Mouse (Mus musculus) left cerebral cortex, postnatal 36 days (tissue): ENCODE results near the gene Fndc1. TPM values are rescaled to one million over a fixed set of nuclear protein-coding genes. Genes with fewer than 3 reads are reported as not detected.

Experiments used
- DNase-seq, 2 experiments: peaks; one replicate each; pipeline ENCODE4 v3.0.0; 2021 to 2022; ENCODE audit warnings: low spot score in 2 of 2, mixed read lengths in 1 of 2
- intact Hi-C: fragments of 180-260 bp; cut with DNase I; formaldehyde crosslinking; loops from one replicate; pipeline ENCODE4 v1.15.1; 2025
- total RNA-seq, 2 experiments: library from RNA; stranded (reverse); gene quantifications; 2 replicates each; pipeline ENCODE4 v1.2.3; 2021

Fndc1 gene
- 1 to 10 TPM; 4.4 to 7.3 TPM for total RNA-seq

- peak; percentile 28 to 52 for DNase-seq
- intact Hi-C loops = loop anchor here (2.0 to 10.0 kb wide), 2 partner anchors 172 to 382 kb away; no protein-coding TSS in a partner anchor
Observed at GRCm38 (mm10) chr17:7826819-7827515, at the start of gene Fndc1. Gene Fndc1 (minus strand): TSS chr17:7827302.

- intact Hi-C loops = no loop called here
- no peak for DNase-seq
Observed at GRCm38 (mm10) chr17:7876541-7876940, 49.4 kb upstream of the Fndc1 start.

GRCm38 (mm10) chr17:7875941-7876461 lies 48.9 kb upstream of the Fndc1 start:
- intact Hi-C loops = no loop called here
- no peak for DNase-seq

GRCm38 (mm10) chr17:7874776-7875531 lies 47.9 kb upstream of the Fndc1 start:
- DNase-seq = no peak
- intact Hi-C loops = no loop called here

- no peak for DNase-seq
- intact Hi-C loops = no loop called here
Observed at GRCm38 (mm10) chr17:7873382-7873781, 46.3 kb upstream of the Fndc1 start.

GRCm38 (mm10) chr17:7871800-7872199 lies 44.7 kb upstream of the Fndc1 start:
- peak; percentile 18 to 32 for DNase-seq
- intact Hi-C loops = no loop called here

GRCm38 (mm10) chr17:7870862-7871605 lies 43.9 kb upstream of the Fndc1 start:
- intact Hi-C loops = no loop called here
- DNase-seq = no peak

- DNase-seq = no peak
- intact Hi-C loops = loop anchor here (5.0 kb wide), 1 partner anchor 58 kb away; the partner anchor contains the start of gene Tagap
Observed at GRCm38 (mm10) chr17:7869114-7869513, 42.0 kb upstream of the Fndc1 start.

- intact Hi-C loops = loop anchor here (5.0 kb wide), 1 partner anchor 59 kb away; the partner anchor contains the start of gene Tagap
- DNase-seq = peak; percentile 62 to 66
Observed at GRCm38 (mm10) chr17:7868631-7869030, 41.5 kb upstream of the Fndc1 start.

GRCm38 (mm10) chr17:7864740-7865139 lies 37.6 kb upstream of the Fndc1 start:
- intact Hi-C loops = loop anchor here (5.0 kb wide), 1 partner anchor 63 kb away; the partner anchor contains the start of gene Tagap
- no peak for DNase-seq

- DNase-seq = peak in 1 of 2 experiments; percentile 50
- intact Hi-C loops = no loop called here
Observed at GRCm38 (mm10) chr17:7863745-7864144, 36.6 kb upstream of the Fndc1 start.

GRCm38 (mm10) chr17:7860845-7861360 lies 33.8 kb upstream of the Fndc1 start:
- no peak for DNase-seq
- intact Hi-C loops = no loop called here

- intact Hi-C loops = no loop called here
- DNase-seq = no peak
Observed at GRCm38 (mm10) chr17:7857658-7858057, 30.6 kb upstream of the Fndc1 start.

- DNase-seq = no peak
- intact Hi-C loops = no loop called here
Observed at GRCm38 (mm10) chr17:7855851-7856250, 28.7 kb upstream of the Fndc1 start.

- intact Hi-C loops = no loop called here
- DNase-seq = no peak
Observed at GRCm38 (mm10) chr17:7851979-7852378, 24.9 kb upstream of the Fndc1 start.

- intact Hi-C loops = no loop called here
- no peak for DNase-seq
Observed at GRCm38 (mm10) chr17:7851527-7851926, 24.4 kb upstream of the Fndc1 start.

- intact Hi-C loops = no loop called here
- DNase-seq = no peak
Observed at GRCm38 (mm10) chr17:7850246-7850645, 23.1 kb upstream of the Fndc1 start.

GRCm38 (mm10) chr17:7840505-7841290 lies 13.6 kb upstream of the Fndc1 start:
- intact Hi-C loops = no loop called here
- DNase-seq = no peak

- DNase-seq = no peak
- intact Hi-C loops = loop anchor here (2.0 to 10.0 kb wide), 2 partner anchors 173 to 383 kb away; no protein-coding TSS in a partner anchor
Observed at GRCm38 (mm10) chr17:7827586-7827985, 484 bp upstream of the Fndc1 start.
